Mouse (Mus musculus) C2C12 (cell line): ENCODE data around the gene Spcs1. TPM values are rescaled to one million over a fixed set of nuclear protein-coding genes. Genes with fewer than 3 reads are reported as not detected.

Source experiments
- H3K27me3 ChIP-seq: one replicate; pipeline ENCODE4 v1.6.1; 2011; ENCODE audit not compliant: control insufficient read depth, insufficient read depth, insufficient read length
- H3K36me3 ChIP-seq: one replicate; pipeline ENCODE4 v1.6.1; 2011; ENCODE audit not compliant: control insufficient read depth, insufficient read depth
- H3K4me3 ChIP-seq: one replicate; pipeline ENCODE4 v1.5.1; 2011; ENCODE audit warnings: mild to moderate bottlenecking, control low read depth; ENCODE audit not compliant: poor library complexity, insufficient read depth, severe bottlenecking
- H3K79me2 ChIP-seq: one replicate; pipeline ENCODE4 v1.6.1; 2011; ENCODE audit not compliant: control insufficient read depth, insufficient read depth
- H3K79me3 ChIP-seq: one replicate; pipeline ENCODE4 v1.6.1; 2011; ENCODE audit warnings: low read depth, control low read depth
- H3ac ChIP-seq: one replicate; pipeline ENCODE3; 2011; ENCODE audit warnings: low read depth; ENCODE audit not compliant: control insufficient read depth, insufficient read length
- CEBPB ChIP-seq: IDR thresholded peaks from one replicate; pipeline ENCODE4 v1.6.1; 2011; ENCODE audit warnings: low read depth, mild to moderate bottlenecking, control low read depth, moderate library complexity
- CTCF ChIP-seq: IDR thresholded peaks from one replicate; pipeline ENCODE4 v1.5.1; 2011; ENCODE audit not compliant: control insufficient read depth, insufficient read depth, insufficient read length
- FOSL1 ChIP-seq: IDR thresholded peaks from one replicate; pipeline ENCODE4 v1.8.0; 2011; ENCODE audit warnings: mild to moderate bottlenecking, low read length; ENCODE audit not compliant: poor library complexity, insufficient read depth, severe bottlenecking
- MAX ChIP-seq: IDR thresholded peaks from one replicate; pipeline ENCODE4 v1.6.1; 2011; ENCODE audit warnings: mild to moderate bottlenecking, control low read depth
- MYOD1 ChIP-seq: IDR thresholded peaks from one replicate; pipeline ENCODE4 v1.6.1; 2011; ENCODE audit warnings: low read depth; ENCODE audit not compliant: control insufficient read depth, insufficient read length
- MYOG ChIP-seq: IDR thresholded peaks from one replicate; pipeline ENCODE4 v1.6.1; 2011; ENCODE audit not compliant: control insufficient read depth, insufficient read length; ENCODE audit errors: extremely low read depth
- USF1 ChIP-seq: IDR thresholded peaks from one replicate; pipeline ENCODE4 v1.6.1; 2011; ENCODE audit warnings: low read depth, mild to moderate bottlenecking, control low read depth, moderate library complexity
- long read RNA-seq, 2 experiments: library from polyadenylated mRNA; unstranded; transcript quantifications; one replicate each; pipeline ENCODE4 v2.0.0; 2019 to 2020
- polyA plus RNA-seq: library from polyadenylated mRNA; unstranded; fragments of >200 nt; fragmentation: generic; extraction: Trizol; gene quantifications from one replicate; pipeline ENCODE4 v1.2.1, GENCODE M21; 2012; ENCODE audit warnings: missing spikeins

Gene Spcs1
- 218 TPM for polyA plus RNA-seq
- long read RNA-seq, experiment 1, transcript Spcs1-204 (4 exons, 949 nt), result major isoform, 255 of 272 reads
- long read RNA-seq, experiment 1, partial matches to known transcripts, result 6 of 272 reads
- long read RNA-seq, experiment 1, other reads (novel, unspliced or antisense), result 7 of 272 reads
- long read RNA-seq, experiment 2, transcript Spcs1-204 (4 exons, 949 nt), result major isoform, 23 of 24 reads
- long read RNA-seq, experiment 2, partial matches to known transcripts, result 1 of 24 reads
- long read RNA-seq, experiment 2, other reads (novel, unspliced or antisense), result 0 of 24 reads

DNA sequence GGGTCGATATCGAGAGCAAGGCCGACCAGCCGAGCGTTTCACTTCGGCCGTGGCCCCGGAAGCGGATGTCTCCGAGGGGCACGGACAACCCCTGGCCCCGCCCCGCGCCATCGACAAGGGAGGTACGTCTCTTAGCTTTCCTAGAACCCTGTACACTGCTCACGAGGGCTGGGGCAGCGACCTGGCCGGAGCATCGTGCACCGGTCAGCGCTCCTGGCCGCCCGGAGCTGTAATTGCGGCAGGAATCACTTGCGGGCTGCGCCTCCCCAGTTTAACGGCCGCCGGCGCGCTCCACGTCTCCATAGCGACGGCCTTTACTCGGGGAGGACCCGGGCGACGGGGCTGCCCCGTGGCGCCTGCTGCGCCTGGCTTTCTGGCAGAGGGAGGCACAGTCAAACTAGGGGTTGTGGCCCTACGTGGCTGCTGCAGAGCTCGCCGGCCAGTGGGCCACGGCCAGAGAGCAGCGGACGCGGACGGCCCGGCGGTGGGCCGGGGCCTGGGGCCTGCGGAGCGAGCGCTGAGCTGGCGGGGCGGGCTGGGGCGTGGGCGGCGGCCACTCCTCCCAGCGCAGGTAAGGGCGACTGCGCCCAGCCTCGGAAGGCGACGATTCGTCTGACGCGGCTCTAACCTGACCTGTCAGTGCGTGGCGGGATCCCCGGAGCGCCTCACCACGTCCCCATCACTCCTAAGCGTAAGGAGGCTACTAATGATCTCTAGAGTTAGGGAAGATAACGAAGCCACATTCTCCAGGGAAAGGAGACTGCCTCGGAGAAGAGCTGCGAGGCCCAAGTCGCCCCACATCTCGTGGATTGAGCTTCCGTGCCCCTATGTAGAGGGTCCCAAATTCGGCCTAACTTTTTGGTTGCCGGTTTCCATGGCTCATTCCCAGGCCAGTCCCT lies at the start of gene Spcs1, which contains the start of gene Glt8d1:
TSS of gene Spcs1 (minus strand) at position 366 of the 899 bp plus-strand sequence.
TSS of gene Glt8d1 (plus strand) at position 94 of the 899 bp plus-strand sequence.
- TF ChIP-seq MAX (peak; percentile 24), FOSL1 (no peak)
- peaks cover 15% of the 10 kb centered on the region for H3K36me3 ChIP-seq
- peaks cover 19% of the 10 kb centered on the region for H3K79me3 ChIP-seq
- peaks cover 34% of the 10 kb centered on the region for H3K79me2 ChIP-seq
- H3ac ChIP-seq, result peak within 1 kb of the TSS; percentile 84
- H3K4me3 ChIP-seq, result peak within 1 kb of the TSS; percentile 59
- no peaks in the 10 kb centered on the region for H3K27me3 ChIP-seq

DNA sequence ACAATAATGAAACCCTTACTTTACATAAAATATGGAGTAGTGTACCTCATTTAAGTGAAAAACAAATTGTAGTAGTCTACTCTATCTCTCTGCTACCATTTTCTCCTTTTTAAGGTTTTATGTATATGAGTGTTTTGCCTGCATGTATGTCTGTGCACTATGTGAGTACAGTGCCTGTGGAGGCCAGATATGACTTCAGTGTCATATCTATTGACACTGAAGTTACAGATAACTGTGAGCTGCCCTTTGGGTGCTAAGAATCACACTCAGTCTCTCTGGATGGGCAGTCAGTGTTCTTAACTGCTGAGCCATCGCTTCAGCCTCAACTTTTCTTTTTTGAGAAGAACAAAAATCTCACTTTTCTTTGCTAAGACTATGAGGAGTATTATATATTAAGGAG lies 44.3 kb upstream of the Spcs1 start:
- Histone ChIP-seq H3K79me3 (no peaks in the 10 kb centered on the region), H3K27me3 (no peaks in the 10 kb centered on the region), H3K4me3 (no peak overlapping the region), H3K36me3 (peaks cover 93% of the 10 kb centered on the region), H3K79me2 (no peaks in the 10 kb centered on the region), H3ac (no peak overlapping the region)
- TF ChIP-seq CEBPB (no peak), MYOD1 (no peak), FOSL1 (no peak), CTCF (no peak), MYOG (no peak), USF1 (no peak), MAX (no peak)

DNA sequence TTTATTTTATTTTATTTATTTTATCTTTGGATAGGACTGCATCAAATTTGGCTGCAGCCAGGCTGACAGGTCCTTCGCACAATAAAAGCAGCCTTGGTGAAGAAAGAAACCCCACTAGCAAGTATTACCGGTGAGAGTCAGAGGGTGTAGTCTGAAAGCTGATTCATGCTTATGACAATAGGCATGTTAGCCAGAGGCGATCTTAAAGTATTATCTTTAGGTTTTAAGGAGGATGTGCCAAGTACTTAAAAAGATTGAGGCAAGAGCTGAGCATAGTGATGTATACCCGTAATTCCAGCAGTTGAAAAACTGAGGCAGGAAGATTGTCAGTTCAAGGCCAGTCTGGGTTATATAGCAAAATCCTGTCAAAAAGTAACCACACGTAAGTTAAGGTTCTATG lies 43.8 kb upstream of the Spcs1 start:
- Histone ChIP-seq H3K36me3 (peaks cover 93% of the 10 kb centered on the region), H3K4me3 (no peak overlapping the region), H3K27me3 (no peaks in the 10 kb centered on the region), H3K79me2 (no peaks in the 10 kb centered on the region), H3K79me3 (no peaks in the 10 kb centered on the region), H3ac (no peak overlapping the region)
- TF ChIP-seq CEBPB (no peak), MYOG (no peak), CTCF (no peak), USF1 (no peak), MYOD1 (no peak), FOSL1 (no peak), MAX (no peak)

DNA sequence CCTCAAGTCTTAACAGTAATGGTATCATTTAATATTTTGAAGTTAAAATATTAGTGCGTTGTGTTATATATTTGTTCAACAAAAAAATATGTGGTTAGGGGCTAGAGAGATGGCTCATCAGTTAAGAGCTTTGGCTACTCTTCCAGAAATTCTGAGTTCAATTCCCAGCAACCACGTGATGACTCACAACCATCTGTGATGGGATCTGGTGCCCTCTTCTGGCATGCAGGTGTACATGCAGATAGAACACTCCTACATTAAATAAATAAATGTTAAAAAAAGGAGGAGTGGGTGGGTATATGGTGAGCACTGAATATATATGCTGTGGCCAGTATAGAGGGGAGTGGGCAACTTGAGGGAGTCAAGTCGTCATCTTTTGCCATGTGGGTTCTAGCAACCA lies 24.3 kb upstream of the Spcs1 start:
- H3K79me3 ChIP-seq, result peaks cover 37% of the 10 kb centered on the region
- no peak for TF ChIP-seq MAX
- peak; percentile 73 for TF ChIP-seq USF1
- H3K27me3 ChIP-seq, result no peaks in the 10 kb centered on the region
- H3K79me2 ChIP-seq, result peaks cover 54% of the 10 kb centered on the region
- peaks cover 87% of the 10 kb centered on the region for H3K36me3 ChIP-seq
- H3K4me3 ChIP-seq, result no peak overlapping the region
- no peak overlapping the region for H3ac ChIP-seq

DNA sequence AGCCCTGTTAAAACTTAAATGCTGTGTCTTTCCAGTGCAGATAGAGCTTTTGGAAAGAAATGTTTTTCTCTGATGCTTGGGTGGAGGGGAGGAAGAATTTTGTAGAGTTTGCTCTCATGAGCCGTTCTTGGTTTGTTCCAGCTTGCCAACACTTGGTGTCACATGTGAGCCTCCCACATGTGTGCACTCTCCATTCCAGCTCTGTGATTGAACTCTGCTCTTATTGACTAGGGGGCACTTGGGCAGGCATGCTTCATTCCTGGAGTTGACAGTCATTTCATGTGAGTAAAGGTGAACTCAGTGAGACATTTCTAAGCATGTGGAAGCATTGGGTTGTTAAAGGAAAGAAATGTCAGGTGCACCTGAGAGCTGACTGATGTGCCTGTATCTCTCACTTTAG lies 21.1 kb upstream of the Spcs1 start:
- Histone ChIP-seq H3K79me2 (peaks cover 82% of the 10 kb centered on the region), H3K36me3 (peaks cover 60% of the 10 kb centered on the region), H3ac (no peak overlapping the region), H3K4me3 (no peak overlapping the region), H3K79me3 (peaks cover 62% of the 10 kb centered on the region), H3K27me3 (no peaks in the 10 kb centered on the region)
- no peak for TF ChIP-seq MAX
- no peak for TF ChIP-seq MYOD1
- no peak for TF ChIP-seq MYOG
- no peak for TF ChIP-seq USF1
- no peak for TF ChIP-seq CEBPB
- no peak for TF ChIP-seq CTCF
- no peak for TF ChIP-seq FOSL1
